Mouse (Mus musculus): ENCODE results near the gene Adgrv1.
A peak's percentile ranks its signal among the peaks of the same experiment; 100 is the strongest.
"Not testable (repeated sequence)": the region's sequence is repeated elsewhere in the genome, so short reads cannot be mapped to it uniquely, and the experiment has no call there.

The Adgrv1 gene

DNA sequence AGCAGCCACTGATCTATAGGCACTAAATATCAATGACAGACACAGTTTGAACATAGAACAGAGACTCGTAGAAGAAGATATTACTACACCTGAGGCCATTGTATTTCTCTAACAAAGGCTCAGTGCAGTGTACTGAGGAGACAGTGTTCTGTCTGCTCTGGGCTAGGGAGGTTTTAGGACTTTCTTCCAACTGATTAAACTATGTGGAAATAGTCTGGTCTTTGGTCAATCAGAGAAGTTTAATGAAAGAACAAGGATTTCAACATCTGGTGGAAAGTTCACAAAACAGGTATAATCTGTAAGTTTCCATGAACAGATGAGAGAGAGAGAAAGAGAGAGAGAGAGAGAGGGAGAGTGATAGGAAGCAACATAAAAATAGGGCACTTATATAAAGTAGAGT lies 297.7 kb downstream of the Adgrv1 start:
- no peak for DNase-seq (ENCODE audit: low spot score)

DNA sequence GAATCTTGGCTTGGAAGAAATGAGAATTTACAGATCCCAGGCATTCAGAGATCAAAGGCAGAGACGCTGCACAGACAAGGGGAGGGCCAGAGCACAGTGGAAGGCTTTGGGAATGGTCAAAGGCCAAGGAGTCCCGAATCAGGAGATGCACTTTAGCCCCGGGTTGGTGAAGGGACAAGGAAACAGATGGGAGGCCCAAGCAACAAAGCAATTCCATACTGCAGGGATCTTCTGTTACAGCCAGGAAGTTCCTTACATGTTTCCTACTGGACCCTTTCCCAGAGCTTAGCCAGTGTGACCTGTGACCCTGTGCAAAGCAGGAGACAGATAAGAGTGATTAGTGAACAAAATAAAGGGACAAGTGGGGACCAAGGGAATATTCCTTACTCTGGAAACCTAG lies 300.9 kb downstream of the Adgrv1 start:
- no peak for DNase-seq (ENCODE audit: low spot score)

DNA sequence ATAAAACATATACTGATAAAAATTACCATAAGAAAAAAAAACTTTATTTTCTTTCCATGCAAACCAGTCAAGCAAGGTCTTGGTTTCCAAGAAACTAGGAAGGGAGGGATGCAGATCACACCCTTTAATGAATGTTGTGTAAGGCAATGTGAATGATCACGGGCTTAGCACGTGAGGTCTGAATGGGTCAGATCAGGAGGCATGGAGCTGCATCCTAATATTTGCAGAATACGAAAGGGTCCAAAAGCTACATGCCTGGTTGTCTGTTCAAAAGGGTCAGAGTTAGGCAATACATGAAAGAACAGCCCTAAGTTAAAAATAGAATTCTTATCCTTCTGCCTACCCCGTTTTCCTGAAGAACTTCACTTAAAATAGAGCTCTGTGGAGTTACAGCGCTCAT lies 303.2 kb downstream of the Adgrv1 start:
- DNase-seq (ENCODE audit: low spot score) = no peak

DNA sequence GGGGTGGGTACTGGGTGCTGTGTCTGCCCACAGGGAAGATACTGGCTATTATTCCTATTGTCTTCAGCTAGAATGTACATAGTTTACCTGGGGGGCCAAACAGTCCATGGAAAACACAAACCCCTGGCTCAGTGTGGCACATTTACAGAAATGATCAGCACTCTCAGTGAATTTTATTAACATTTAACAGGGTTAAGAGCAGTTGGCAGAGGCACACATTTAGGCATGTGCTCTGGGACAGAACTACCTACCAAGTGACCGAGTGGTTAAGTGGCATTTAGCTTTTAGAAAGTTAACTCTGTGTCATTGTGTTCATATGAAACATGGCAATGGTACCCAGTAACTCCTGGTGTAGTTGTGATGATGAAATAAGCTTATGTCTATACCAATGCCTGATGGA lies 304.8 kb downstream of the Adgrv1 start:
- no peak for DNase-seq (ENCODE audit: low spot score)

DNA sequence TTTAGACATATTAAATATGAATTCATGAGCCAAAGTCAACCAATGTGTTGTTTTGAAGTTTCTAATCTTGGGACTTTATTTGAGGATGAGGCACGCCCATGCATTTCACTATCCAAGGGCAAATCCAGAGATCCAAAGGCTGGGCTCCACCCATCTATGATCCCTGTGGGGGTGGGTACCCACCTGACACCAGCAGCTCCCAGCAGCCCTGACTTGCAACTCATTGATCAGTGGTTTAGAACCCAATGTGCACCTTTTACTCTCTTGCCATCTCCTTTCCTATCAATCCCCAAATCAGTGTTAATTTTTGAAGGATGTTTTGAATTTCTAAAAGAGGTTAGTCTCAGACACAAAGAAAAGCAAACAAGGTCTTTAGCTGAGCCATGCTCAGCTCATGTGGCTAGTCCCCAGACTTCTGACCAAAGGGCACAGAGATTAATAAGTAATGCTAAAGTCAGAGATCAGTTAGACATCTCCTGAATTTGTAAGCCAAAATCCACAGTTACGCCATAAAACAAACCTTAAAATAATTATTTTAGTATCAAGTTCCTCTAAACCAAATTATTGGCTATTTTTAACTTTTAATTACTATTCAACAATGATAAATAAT lies 307.2 kb downstream of the Adgrv1 start:
- no peak for DNase-seq (ENCODE audit: low spot score)

DNA sequence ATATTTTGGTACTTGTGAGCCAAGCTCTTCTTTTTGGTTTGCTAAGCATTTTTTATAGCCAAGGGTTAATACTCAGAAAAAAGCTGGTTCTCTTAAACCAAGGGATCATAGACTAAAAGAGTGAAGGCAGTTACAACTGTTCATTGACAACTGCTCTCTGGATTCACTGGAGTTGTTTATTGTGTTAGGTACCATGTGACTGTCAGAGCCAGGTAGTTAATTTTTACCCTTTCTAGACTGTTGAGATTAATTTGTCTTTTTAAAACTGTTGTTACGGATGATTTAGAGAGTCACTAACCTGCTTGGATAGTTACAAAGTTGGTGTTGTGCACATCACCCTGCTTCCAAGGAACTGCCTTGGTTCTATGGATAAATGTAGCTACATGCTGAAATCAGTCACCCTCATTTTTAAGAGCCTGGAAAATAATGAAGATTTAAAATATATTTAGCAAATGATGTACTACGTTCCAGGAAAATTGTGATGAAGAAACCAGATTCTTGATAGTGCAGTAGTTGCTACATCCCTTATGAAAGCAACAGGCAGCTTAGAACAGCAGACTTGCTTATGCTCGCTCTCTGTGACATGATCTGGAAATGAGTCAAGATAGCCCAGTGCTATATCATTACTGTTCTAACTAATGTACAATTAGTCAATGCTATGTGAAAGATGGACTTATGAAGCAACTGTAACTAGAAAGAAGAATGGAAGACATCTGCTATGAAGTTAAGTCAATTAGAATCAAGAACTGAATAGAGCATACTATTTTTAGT lies 309.2 kb downstream of the Adgrv1 start:
- no peak for DNase-seq (ENCODE audit: low spot score)

DNA sequence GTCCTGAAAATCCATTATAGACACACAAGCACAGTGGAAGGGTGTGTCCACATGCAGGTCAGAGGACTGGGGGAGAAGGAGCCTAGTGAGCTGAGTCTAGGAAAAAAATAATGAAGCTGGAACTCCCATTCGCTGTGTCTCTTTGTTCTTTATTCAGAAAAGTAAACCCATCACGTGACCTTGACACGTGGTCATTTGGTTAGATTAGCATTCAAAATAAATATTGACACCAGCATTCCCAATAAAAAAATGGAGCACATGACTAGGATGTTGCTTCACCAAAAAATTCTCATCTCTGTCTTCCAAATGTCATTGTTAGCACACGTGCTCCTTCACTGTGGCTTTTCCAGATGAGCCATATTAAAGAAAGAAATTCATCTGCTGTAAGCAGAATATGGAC lies 316.4 kb downstream of the Adgrv1 start:
- DNase-seq (ENCODE audit: low spot score) = no peak

DNA sequence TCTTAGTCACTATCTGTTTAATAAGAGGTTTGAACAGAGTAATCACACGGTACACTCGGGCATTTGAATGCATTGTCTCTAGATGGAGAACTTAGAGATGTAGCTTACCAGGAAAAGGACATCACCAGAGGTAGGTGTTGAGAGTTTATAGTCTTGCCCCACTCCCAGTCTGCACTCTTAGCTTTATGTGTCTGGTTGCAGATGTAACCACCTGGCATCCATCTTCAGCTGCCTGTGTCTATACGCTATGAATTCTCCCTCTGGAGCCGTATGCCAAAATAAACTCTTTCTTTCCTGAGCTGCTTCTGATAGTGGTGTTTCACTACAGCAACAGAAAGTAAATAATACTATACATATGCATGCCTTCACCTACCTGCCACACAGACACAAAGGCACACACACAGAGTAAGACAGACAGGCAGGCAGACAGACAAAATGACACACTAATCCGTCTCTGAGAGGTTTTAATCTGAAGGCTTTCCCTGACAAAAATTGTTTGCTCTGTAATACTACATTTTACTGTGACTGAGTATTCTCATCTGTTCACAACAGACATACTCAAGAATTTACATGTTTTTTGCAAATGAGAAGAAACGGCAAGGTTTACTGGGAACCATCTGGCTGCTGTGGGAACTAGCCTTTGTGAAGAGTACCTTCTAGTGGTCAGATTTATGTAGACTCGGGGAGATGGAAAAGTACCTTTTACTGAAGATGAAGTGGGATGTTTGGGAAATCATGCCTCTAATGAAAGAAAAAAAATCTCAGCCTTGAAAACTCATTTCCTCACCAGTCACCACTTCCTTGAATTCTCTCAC lies 318.4 kb downstream of the Adgrv1 start:
- DNase-seq (ENCODE audit: low spot score) = no peak

DNA sequence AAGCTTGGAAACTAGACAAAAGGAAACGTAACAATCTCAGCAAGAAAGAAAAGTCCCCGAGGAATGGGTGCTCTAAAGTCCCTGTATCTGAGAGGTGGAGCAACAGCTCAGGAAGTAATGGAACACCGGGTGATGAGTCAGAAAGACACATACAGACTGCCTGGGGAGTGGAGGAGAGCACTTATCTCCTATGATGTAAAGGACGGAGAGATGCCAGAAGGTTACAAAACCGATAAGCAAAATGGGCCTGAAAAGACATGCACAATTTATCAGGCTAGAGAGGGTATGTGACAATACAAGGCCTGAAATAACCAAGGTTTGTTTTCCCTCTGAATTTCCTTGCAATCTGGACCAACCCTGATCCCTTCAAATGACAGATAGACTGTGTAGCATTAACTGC lies 320.8 kb downstream of the Adgrv1 start:
- DNase-seq (ENCODE audit: low spot score) = no peak

DNA sequence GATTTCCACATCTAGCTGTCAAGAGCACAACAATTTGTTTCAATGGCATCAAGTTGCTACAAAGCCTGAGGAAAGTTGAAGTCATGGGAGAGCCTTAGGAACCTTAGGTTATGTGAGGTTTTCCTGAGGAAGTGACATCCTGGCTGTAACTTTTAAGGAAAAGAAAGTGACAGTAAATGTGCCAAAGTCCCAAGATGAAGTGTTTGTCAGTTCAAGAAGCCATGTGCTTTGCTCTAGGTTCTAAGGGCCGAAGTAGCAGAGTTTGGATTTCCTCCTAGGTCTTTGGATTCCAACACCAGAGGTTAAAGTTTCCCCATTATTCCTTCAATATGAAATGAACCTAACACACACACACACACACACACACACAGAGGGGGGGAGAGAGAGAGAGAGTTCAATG lies 332.1 kb downstream of the Adgrv1 start:
- no peak for DNase-seq (ENCODE audit: low spot score)

DNA sequence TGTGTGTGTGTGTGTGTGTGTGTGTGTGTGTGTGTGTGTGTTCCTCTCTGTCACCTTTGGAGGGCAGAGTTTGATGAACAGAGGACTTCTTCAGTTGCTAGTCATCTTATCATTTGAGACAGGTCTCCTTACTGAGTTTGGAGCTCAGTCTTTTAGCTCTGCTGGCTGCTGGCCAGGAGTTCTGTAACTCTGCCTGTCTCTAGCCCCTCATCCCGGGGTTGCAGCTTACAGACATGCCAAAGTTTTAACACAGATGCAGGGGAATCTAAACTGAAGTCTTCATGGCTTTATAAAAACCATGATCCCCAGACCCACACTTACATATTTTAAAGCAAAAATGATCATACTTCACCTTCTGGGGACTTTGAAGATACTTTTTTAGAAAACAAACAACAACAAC lies 338.8 kb downstream of the Adgrv1 start:
- DNase-seq (ENCODE audit: low spot score) = no peak

DNA sequence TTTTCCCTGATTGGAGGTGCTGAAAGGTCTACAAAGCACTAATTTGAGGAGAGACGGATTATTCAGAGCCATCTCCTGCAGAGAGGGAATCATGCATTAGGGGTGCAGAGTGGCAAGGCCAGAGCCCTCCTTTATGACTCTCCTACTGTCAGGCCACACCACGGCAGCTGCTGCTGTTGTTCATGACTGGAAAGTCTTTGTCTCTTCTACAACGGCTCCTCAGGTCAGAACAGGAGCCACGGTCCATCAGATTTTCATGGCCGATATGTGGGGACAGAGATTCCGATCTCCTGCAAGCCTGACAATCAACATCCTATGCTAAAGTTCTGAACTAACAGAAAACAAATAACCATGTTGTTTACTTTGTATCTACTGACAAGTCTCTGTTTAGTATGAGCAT lies 350.8 kb downstream of the Adgrv1 start:
- no peak for DNase-seq (ENCODE audit: low spot score)

DNA sequence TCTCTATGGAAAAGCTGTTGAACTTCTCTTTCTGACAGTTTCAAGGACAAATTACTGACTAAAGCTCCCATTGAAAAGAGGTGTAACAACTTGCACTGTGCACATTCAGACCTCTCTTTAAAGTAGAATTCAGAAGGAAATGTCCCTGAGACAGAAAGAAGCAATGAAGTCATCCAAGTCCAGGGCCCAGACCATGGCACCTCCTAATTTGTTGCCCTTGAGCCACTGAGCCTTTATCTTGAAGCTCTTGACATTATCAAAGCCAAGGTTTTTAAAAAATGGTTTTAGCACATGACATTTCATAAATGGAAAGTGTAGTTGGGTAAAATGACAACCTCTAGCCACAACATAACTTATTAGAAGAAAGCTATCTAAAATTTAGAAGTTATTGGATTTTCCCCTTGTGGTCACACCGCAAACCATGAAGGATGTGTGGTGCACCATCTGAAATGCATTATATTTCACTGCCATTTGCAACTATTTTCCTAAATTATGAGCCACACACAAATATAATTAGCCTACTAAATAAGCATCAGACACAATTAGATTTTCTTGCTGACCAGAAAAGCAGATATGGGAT lies 352.2 kb downstream of the Adgrv1 start:
- no peak for DNase-seq (ENCODE audit: low spot score)

DNA sequence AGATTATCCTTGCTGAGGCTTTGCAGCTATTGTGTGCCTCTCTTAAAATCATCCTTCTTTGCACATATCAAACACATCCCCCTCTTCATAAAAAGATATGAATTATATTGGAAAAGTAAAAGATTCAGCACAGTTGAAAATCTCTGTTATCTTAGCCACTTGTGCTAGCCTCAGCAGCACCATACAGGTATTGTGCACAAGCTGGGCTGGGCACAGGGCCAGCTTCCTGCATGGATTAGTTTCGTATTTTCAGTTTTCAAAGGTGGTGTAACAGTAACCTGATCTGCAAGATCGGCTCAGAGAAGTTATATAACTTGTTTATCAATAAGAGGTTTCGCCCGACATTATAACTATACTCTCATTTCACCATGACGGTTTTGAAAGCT lies 353.6 kb downstream of the Adgrv1 start:
- no peak for DNase-seq (ENCODE audit: low spot score)

DNA sequence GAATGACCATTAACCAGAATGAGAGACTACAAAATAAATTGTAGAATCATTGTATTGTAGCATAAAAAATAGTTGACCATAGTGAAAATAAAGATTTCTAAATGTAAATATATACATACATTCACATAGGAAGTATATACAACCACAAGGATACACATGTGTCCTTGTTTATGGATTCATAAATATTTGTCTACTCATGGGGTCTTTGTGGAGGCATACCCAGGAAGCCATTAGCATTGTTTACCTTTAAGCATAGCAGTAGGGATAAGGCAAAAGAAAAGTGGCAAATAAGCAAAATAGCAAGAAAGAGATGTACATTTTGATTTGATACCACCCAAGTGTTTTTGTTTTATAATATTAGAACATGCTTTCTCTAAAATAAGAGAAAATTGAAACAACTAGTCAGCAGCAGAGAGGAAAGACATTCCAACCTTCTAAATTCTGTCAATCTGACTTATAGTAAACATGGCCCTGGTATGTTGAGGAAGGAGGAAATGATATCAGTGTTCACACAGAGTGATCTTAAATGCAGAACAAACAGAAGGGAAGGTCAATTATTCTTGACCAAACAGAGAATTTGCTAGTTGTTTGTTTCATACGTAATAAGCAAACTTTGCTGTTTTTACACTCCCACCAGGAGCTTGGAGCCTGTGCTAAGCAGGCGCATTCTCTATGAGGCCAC lies 354.1 kb downstream of the Adgrv1 start:
- peak; percentile 20 for DNase-seq (ENCODE audit: low spot score)

DNA sequence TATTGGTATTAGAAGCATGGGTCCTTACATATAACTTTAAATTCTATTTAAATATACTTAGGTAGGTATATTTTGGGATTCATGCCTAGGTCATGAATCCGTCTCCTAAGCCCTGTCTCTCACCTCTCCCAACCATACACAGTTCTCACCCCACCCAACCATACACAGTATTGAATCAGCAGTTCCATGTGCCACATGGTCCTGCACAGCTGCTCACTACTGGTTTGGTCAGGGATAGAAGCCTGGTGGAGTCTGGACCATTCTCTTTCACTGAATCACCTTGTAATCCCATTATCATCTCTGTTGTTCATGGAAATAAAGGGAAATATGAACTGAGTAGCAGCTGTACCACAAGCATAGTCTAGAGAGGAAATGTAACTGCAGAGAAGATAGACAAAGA lies 359.1 kb downstream of the Adgrv1 start:
- no peak for DNase-seq (ENCODE audit: low spot score)

DNA sequence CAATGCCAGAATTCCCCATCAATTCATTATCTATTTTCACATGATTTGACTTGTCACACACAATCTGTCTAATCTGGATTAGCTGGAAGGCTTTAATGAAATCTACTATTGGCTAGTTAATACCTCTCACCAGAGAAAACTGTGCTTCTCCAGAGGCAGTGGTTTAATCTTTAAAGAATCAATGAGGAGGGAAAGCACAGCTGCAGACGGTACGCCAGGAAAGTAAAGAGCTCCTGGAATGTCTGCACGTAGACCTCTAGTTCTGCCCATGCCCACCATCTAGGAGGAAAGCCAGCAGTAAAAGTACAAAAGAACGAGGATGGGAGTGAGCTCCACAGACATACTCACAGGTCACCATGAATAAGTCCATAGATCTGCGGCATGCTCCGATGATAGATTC lies 362.6 kb downstream of the Adgrv1 start:
- DNase-seq (ENCODE audit: low spot score) = no peak

DNA sequence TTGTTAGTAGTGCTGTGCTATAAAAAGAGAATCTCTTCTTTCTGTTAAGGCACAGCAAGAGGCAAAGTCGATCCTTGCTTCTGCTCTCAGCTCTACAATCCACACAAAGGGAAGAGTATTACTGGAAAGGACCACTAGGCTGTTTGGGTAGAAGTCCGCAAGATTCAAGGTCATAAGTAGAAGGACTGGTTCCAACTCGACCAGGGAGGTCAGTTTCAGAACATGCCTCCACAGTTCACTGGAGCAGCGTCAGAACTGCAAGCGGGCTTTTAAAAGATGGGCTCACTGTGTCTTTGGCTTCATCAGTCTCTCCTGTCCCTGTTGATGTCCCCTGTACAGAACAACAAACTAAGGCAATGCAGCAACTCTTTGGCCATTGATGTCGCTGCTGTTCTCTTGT lies 363.9 kb downstream of the Adgrv1 start:
- no peak for DNase-seq (ENCODE audit: low spot score)

DNA sequence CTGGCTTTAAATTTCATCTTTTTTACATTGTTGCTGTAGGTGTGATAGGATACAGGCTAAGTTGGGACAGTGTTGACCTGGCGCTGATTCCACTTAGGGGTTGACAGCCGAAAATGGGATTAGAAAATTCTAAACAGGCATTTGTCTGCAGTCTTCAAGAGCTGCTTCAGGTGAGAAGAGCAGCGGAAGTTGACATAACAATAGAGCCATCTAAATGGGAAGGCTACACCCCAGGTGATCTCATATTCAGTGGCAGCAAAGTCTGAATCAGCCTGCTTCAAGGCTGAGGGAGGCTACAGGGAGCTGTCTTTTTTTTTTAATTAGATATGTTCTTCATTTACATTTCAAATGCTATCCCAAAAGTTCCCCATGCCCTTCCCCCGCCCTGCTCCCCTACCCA lies 365.5 kb downstream of the Adgrv1 start:
- not testable (repeated sequence) for DNase-seq (ENCODE audit: low spot score)

DNA sequence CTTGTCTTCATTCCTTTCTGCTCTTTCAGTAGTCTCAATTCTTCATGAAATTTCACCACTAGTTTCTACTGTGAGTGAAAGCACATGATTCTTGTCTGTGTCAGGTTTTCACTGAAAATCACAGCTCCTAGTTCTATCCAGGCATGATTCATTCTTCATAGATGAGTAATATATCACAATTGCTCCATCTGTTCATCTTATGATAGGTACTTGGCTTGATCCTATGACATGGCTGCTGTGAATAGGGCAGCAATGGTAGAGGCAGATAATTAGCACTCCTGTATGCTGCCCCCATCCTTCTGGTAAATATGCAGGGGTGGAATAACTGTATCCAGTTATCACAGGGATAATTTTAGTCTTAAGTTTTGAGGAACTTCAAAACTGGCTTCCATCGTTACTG lies 368.5 kb downstream of the Adgrv1 start:
- no peak for DNase-seq (ENCODE audit: low spot score)

DNA sequence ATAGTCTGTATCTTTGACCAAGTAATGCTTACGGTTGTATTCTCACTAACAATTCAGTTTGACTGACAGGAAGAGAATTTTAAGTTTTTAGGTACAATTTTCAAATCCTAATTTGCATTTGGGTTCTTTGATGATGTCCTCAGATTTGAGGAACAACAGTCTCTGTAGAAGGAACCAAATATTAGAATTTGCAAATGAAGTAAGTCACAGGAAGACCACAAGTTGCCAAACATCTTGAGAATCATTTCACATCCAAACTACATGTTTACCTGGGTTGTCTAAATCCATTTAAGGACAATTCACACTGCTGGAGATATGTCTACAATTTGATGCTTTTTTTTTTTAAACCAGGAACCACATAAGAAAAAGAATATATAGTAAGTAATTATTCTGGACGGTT lies 391.8 kb downstream of the Adgrv1 start:
- DNase-seq (ENCODE audit: low spot score) = no peak

DNA sequence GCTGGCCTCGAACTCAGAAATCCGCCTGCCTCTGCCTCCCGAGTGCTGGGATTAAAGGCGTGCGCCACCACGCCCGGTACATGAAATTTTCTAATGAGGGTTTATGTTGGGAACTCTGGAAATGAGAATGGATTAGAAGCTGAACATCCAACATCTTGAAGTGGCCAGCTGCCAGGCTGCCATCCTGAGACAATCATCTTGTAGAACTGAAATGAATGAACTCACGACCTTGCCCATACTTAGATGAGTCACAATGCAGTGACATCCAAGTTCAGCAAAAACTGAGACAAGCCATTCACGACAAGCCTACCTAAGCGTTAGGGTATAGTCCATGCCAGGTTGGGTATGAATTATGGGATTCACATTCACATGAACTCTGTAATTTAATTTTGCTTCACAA lies 393.1 kb downstream of the Adgrv1 start:
- DNase-seq (ENCODE audit: low spot score) = no peak
